Mouse (Mus musculus) stomach, postnatal 0 days (tissue): ENCODE results near the gene Rbms2. TPM values are rescaled to one million over a fixed set of nuclear protein-coding genes. Genes with fewer than 3 reads are reported as not detected.
"Not testable (repeated sequence)": the region's sequence is repeated elsewhere in the genome, so short reads cannot be mapped to it uniquely, and the experiment has no call there.

Experiments
- ATAC-seq: fragments of 200-750 bp; cut with Nextera tagmentation; 2 replicates; pipeline ENCODE4 v1.8.0; 2017; ENCODE audit not compliant: low FRiP score, low TSS enrichment
- DNase-seq: peaks from one replicate; pipeline ENCODE4 v3.0.0-alpha.2; 2016; ENCODE audit warnings: low spot score
- H3K27ac ChIP-seq: fragments of 300-500 bp; sonication (generic); replicated peaks from 2 replicates; pipeline ENCODE4 v1.5.1; 2014; ENCODE audit warnings: mild to moderate bottlenecking, control low read depth
- H3K27me3 ChIP-seq: fragments of 300-500 bp; sonication (generic); 2 replicates; pipeline ENCODE4 v1.6.1; 2014; ENCODE audit warnings: low read length; ENCODE audit not compliant: control insufficient read depth, insufficient read depth
- H3K36me3 ChIP-seq: fragments of 300-500 bp; sonication (generic); 2 replicates; pipeline ENCODE4 v1.6.1; 2014; ENCODE audit warnings: low read length, mixed read lengths; ENCODE audit not compliant: control insufficient read depth, insufficient read depth
- H3K4me1 ChIP-seq: fragments of 300-500 bp; sonication (generic); replicated peaks from 2 replicates; pipeline ENCODE4 v1.6.1; 2014; ENCODE audit warnings: antibody characterized with exemption; ENCODE audit not compliant: control insufficient read depth, insufficient read depth
- H3K4me2 ChIP-seq: fragments of 300-500 bp; sonication (generic); replicated peaks from 2 replicates; pipeline ENCODE4 v1.6.1; 2014; ENCODE audit warnings: low read depth, mild to moderate bottlenecking, control low read depth, moderate library complexity
- H3K4me3 ChIP-seq: fragments of 300-500 bp; sonication (generic); 2 replicates; pipeline ENCODE4 v1.5.1; 2014; ENCODE audit warnings: low read depth, low read length, control low read depth
- H3K9ac ChIP-seq: fragments of 300-500 bp; sonication (generic); 2 replicates; pipeline ENCODE4 v1.6.1; 2014; ENCODE audit warnings: mild to moderate bottlenecking, low read length, control low read depth, mixed read lengths
- H3K9me3 ChIP-seq: fragments of 300-500 bp; sonication (generic); 2 replicates; pipeline ENCODE4 v1.6.1; 2016; ENCODE audit warnings: low read length; ENCODE audit not compliant: control insufficient read depth
- CTCF ChIP-seq: IDR thresholded peaks from 2 replicates; pipeline ENCODE4 v1.5.1; 2016; ENCODE audit warnings: antibody characterized with exemption, low read depth, mild to moderate bottlenecking, moderate library complexity
- EP300 ChIP-seq: optimal IDR thresholded peaks from 2 replicates; pipeline ENCODE3; 2016; ENCODE audit warnings: antibody characterized with exemption
- WGBS: fragments of 180-500 bp; shearing (Covaris S2); extraction: QIAGEN DNeasy Blood & Tissue Kit; methylation state at CpG from one replicate; pipeline ENCODE4 v1.1.7; 2014; 5-methylcytosine and 5-hydroxymethylcytosine counted together
- polyA plus RNA-seq: library from polyadenylated mRNA; unstranded; fragments of >200 nt; fragmentation: Nextera tagmentation; extraction: Ambion mirVana; gene quantifications from 2 replicates; pipeline ENCODE4 v1.2.1, GENCODE M21; 2015

Rbms2 gene
- polyA plus RNA-seq, 1 experiment from 2014 or later: 15.5 TPM

GRCm38 (mm10) chr10:128091564-128092505 is 88.3 kb downstream of the Rbms2 start, which contains the start of gene Baz2a:
Gene Baz2a, plus strand, starts transcription at chr10:128091577.
- Histone ChIP-seq H3K36me3 (peaks cover 20% of the 10 kb centered on the region), H3K27ac (peak within 1 kb of the TSS; percentile 97), H3K9ac (peak within 1 kb of the TSS; percentile 89), H3K4me1 (no peaks in the 10 kb centered on the region; the same call in none of the 2 replicates), H3K27me3 (no peaks in the 10 kb centered on the region), H3K9me3 (no peaks in the 10 kb centered on the region), H3K4me3 (peak within 1 kb of the TSS; percentile 85), H3K4me2 (peak within 1 kb of the TSS; percentile 83)
- ATAC-seq: peak; percentile 16
- 1% methylated on average over 20 of the region's 20 CpGs for WGBS
- peak; percentile 71 for DNase-seq
- TF ChIP-seq CTCF (no peak), EP300 (no peak)

DNA sequence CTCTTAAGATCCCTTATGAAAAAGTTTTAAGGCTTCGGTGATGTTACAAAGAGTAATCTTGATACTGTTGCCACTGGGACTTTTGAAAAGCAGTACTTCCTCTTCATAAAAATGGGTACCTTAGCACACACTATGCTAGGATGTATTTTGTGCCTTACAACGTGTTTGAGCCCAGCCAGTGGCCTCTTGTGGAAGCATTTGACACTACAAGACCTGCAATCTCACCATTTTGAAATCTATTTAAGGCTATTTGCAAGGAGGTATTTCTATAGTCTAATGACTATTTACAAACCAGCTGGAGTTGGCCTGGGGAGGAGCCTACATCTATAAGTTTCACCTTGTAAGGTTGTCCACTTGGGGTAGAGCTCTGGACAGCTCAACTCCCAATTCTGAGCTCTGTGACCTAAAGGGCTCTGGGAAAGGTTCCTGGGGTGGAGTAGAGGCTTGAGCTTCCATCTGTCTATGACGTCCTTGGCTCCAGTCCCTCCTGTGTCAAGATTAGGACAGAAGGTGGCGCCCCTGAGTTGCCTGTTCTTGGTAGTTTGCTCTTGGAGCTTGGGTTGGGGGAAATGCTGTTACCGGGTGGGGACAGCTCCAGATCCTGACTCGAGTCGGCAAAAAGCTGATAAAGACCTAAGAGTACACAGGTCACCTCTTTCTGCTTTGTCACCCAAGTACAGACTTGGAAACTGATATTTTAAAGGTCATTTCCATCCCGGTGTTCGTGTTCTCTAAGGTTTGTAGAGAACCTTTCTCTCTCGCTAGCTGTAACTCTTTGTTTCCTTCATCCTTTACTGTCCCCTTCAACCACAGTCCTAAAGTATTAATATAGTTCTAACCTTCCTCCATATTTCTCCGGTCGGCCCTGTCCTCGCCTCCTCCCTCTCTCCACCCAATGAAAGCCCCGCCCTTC is 89.2 kb downstream of the Rbms2 start:
- Histone ChIP-seq H3K9me3 (no peaks in the 10 kb centered on the region), H3K27me3 (no peaks in the 10 kb centered on the region), H3K4me2 (peak overlapping the region; percentile 83), H3K4me1 (no peaks in the 10 kb centered on the region; the same call in none of the 2 replicates), H3K9ac (peak overlapping the region; percentile 89), H3K36me3 (peaks cover 29% of the 10 kb centered on the region), H3K27ac (peak overlapping the region; percentile 97), H3K4me3 (peak overlapping the region; percentile 85)
- WGBS: 5% methylated on average over 14 of the region's 14 CpGs
- ATAC-seq: peak; percentile 67
- peak; percentile 90 for DNase-seq
- TF ChIP-seq CTCF: peak; percentile 87
- TF ChIP-seq EP300: no peak

DNA sequence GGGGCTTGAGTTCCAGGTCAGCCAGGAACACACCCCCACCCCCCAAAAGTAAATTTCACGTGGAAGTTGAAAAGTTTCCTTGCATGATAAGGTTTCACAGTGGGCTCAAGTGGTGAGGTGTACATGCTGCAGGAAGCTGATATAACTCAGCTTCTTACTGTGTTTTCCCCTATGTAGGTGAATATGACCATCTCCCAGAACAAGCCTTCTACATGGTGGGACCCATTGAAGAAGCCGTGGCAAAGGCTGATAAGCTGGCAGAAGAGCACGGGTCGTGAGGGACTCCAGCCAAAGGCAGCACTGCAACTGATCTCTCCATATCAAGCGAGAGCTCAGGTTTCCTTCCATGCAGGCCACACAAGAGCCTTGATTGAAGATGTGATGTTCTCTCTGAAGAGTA is 90.3 kb downstream of the Rbms2 start:
- H3K4me3 ChIP-seq: no peak overlapping the region
- no peaks in the 10 kb centered on the region; the same call in 1 of the 2 replicates for H3K4me1 ChIP-seq
- TF ChIP-seq CTCF: no peak
- no peak for TF ChIP-seq EP300
- DNase-seq (no peak), ATAC-seq (no peak)
- no peaks in the 10 kb centered on the region for H3K9me3 ChIP-seq
- H3K9ac ChIP-seq: no peak overlapping the region
- no peak overlapping the region for H3K27ac ChIP-seq
- WGBS: 53% methylated on average over 5 of the region's 5 CpGs
- H3K36me3 ChIP-seq: peaks cover 35% of the 10 kb centered on the region
- H3K4me2 ChIP-seq: no peak overlapping the region
- H3K27me3 ChIP-seq: no peaks in the 10 kb centered on the region

- 80% methylated on average over 5 of the region's 5 CpGs for WGBS
- peaks cover 35% of the 10 kb centered on the region for H3K36me3 ChIP-seq
- no peaks in the 10 kb centered on the region for H3K27me3 ChIP-seq
- H3K9ac ChIP-seq: no peak overlapping the region
- no peak overlapping the region for H3K4me3 ChIP-seq
- no peak overlapping the region for H3K4me2 ChIP-seq
- no peaks in the 10 kb centered on the region for H3K4me1 ChIP-seq
- TF ChIP-seq CTCF (no peak), EP300 (no peak)
- H3K9me3 ChIP-seq: no peaks in the 10 kb centered on the region
- ATAC-seq (no peak), DNase-seq (no peak)
- no peak overlapping the region for H3K27ac ChIP-seq
These were observed 91.9 kb downstream of the Rbms2 start for GRCm38 (mm10) chr10:128088181-128088580.

DNA sequence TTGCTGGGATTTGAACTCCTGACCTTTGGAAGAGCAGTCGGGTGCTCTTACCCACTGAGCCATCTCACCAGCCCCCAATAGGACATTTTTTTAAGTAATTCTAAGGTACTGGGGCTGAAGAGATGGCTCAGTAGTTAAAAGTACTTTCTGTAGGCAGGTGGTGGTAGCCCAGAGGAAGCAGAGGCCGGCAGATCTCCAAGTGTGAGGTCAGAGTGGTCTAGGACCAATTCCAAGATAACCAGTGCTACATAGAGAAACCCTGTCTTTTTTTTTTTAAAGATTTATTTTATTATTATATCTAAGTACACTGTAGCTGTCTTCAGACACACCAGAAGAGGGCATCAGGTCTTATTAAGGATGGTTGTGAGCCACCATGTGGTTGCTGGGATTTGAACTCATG is 92.9 kb downstream of the Rbms2 start:
- peaks cover 35% of the 10 kb centered on the region for H3K36me3 ChIP-seq
- not testable (repeated sequence) for H3K27me3 ChIP-seq, H3K9me3 ChIP-seq, ATAC-seq, H3K4me1 ChIP-seq, H3K4me2 ChIP-seq, H3K27ac ChIP-seq, H3K9ac ChIP-seq, H3K4me3 ChIP-seq, DNase-seq
- WGBS: 86% methylated on average over 2 of the region's 2 CpGs
